Mouse (Mus musculus): ENCODE results near the gene Slc16a9. TPM values are rescaled to one million over a fixed set of nuclear protein-coding genes. Genes with fewer than 3 reads are reported as not detected.

The Slc16a9 gene
- polyA plus RNA-seq, 1 experiment from 2014 or later, result 0.55 TPM

GRCm38 (mm10) chr10:70250354-70250753 is 5.5 kb downstream of the Slc16a9 start:
- DNase-seq (ENCODE audit: low spot score), result no peak

- no peak for DNase-seq (ENCODE audit: low spot score)
Measured at GRCm38 (mm10) chr10:70250766-70251165, 5.9 kb downstream of the Slc16a9 start.

GRCm38 (mm10) chr10:70254666-70255065 is 9.8 kb downstream of the Slc16a9 start:
- DNase-seq (ENCODE audit: low spot score), result no peak

GRCm38 (mm10) chr10:70255601-70256210 is 10.8 kb downstream of the Slc16a9 start:
- DNase-seq (ENCODE audit: low spot score), result no peak

GRCm38 (mm10) chr10:70257029-70257428 is 12.1 kb downstream of the Slc16a9 start:
- DNase-seq (ENCODE audit: low spot score), result no peak

- no peak for DNase-seq (ENCODE audit: low spot score)
Measured at GRCm38 (mm10) chr10:70260904-70261303, 16.0 kb downstream of the Slc16a9 start.

- no peak for DNase-seq (ENCODE audit: low spot score)
Measured at GRCm38 (mm10) chr10:70262051-70262450, 17.2 kb downstream of the Slc16a9 start.

GRCm38 (mm10) chr10:70263681-70264189 is 18.8 kb downstream of the Slc16a9 start:
- no peak for DNase-seq (ENCODE audit: low spot score)

- no peak for DNase-seq (ENCODE audit: low spot score)
Measured at GRCm38 (mm10) chr10:70264337-70265036, 19.6 kb downstream of the Slc16a9 start.

GRCm38 (mm10) chr10:70266501-70266900 is 21.6 kb downstream of the Slc16a9 start:
- DNase-seq (ENCODE audit: low spot score), result no peak

GRCm38 (mm10) chr10:70268581-70269446 is 23.9 kb downstream of the Slc16a9 start:
- no peak for DNase-seq (ENCODE audit: low spot score)

GRCm38 (mm10) chr10:70269447-70269787 is 24.5 kb downstream of the Slc16a9 start:
- no peak for DNase-seq (ENCODE audit: low spot score)

GRCm38 (mm10) chr10:70276678-70277077 is 31.8 kb downstream of the Slc16a9 start:
- DNase-seq (ENCODE audit: low spot score), result no peak

GRCm38 (mm10) chr10:70279349-70279748 is 34.4 kb downstream of the Slc16a9 start:
- DNase-seq (ENCODE audit: low spot score), result no peak

GRCm38 (mm10) chr10:70287825-70288235 is 42.9 kb downstream of the Slc16a9 start:
- no peak for DNase-seq (ENCODE audit: low spot score)

GRCm38 (mm10) chr10:70288406-70289327 is 43.8 kb downstream of the Slc16a9 start:
- DNase-seq (ENCODE audit: low spot score), result no peak

GRCm38 (mm10) chr10:70292014-70292413 is 47.1 kb downstream of the Slc16a9 start:
- no peak for DNase-seq (ENCODE audit: low spot score)

GRCm38 (mm10) chr10:70294094-70294493 is 49.2 kb downstream of the Slc16a9 start:
- DNase-seq (ENCODE audit: low spot score), result no peak

GRCm38 (mm10) chr10:70296531-70297366 is 51.8 kb downstream of the Slc16a9 start:
- peak; percentile 81 for DNase-seq (ENCODE audit: low spot score)

- no peak for DNase-seq (ENCODE audit: low spot score)
Measured at GRCm38 (mm10) chr10:70299118-70299517, 54.2 kb downstream of the Slc16a9 start.
